Mouse (Mus musculus) heart, postnatal 0 days (tissue): ENCODE measurements around the gene Ago4.

Experiments
- CTCF ChIP-seq: IDR thresholded peaks from 2 replicates; pipeline ENCODE4 v1.5.1; 2016; ENCODE audit warnings: antibody characterized with exemption, control low read depth, low read depth
- EP300 ChIP-seq: IDR thresholded peaks from 2 replicates; pipeline ENCODE4 v1.6.1; 2016; ENCODE audit warnings: antibody characterized with exemption, low read depth

DNA sequence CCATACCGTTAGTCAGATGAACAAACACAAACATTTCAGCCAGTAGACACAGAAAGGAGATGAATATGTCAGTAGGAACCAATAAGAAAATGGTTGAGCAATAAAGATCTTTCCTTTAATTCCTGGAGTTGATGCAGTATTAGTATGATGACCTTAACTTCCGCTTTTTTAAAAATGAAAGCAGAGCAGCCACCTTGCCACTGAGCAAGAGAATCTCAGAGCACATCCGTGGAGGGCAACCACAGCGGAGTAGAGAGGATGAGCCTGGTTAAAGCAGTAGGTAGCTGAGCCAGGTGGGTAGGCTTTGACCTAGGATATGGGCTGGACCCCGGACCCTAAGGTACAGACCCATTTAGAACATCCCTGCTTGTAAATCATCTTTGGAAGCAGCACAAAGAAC is 43.5 kb downstream of the Ago4 start:
- TF ChIP-seq CTCF (no peak), EP300 (no peak)
